Mouse (Mus musculus) liver, postnatal 0 days (tissue): Measurements from ENCODE around the gene Preb. TPM values are rescaled to one million over a fixed set of nuclear protein-coding genes. Genes with fewer than 3 reads are reported as not detected.

Experiments
- ATAC-seq: fragments of 200-750 bp; cut with Nextera tagmentation; 2 replicates; pipeline ENCODE4 v1.8.0; 2017; ENCODE audit warnings: mild to moderate bottlenecking, moderate library complexity
- DNase-seq: peaks from one replicate; pipeline ENCODE4 v3.0.0-alpha.2; 2016
- H3K27ac ChIP-seq: fragments of 300-500 bp; sonication (generic); 2 replicates; pipeline ENCODE4 v1.5.1; 2014; ENCODE audit warnings: antibody characterized with exemption, moderate library complexity, mild to moderate bottlenecking, low read depth
- H3K27me3 ChIP-seq: fragments of 300-500 bp; sonication (generic); 2 replicates; pipeline ENCODE4 v1.6.1; 2014; ENCODE audit warnings: low read length, control low read depth, mixed read lengths; ENCODE audit not compliant: insufficient read depth
- H3K36me3 ChIP-seq: fragments of 300-500 bp; sonication (generic); replicated peaks from 2 replicates; pipeline ENCODE4 v1.6.1; 2014; ENCODE audit warnings: mild to moderate bottlenecking, control low read depth, low read length, moderate library complexity, mixed read lengths; ENCODE audit not compliant: insufficient read depth
- H3K4me1 ChIP-seq: fragments of 300-500 bp; sonication (generic); 2 replicates; pipeline ENCODE4 v1.6.1; 2014; ENCODE audit warnings: antibody characterized with exemption, mild to moderate bottlenecking, control low read depth; ENCODE audit not compliant: insufficient read depth
- H3K4me2 ChIP-seq: fragments of 300-500 bp; sonication (generic); 2 replicates; pipeline ENCODE4 v1.6.1; 2014; ENCODE audit warnings: low read depth, mild to moderate bottlenecking, low read length, moderate library complexity, mixed read lengths
- H3K4me3 ChIP-seq: fragments of 300-500 bp; sonication (generic); 2 replicates; pipeline ENCODE4 v1.5.1; 2014; ENCODE audit warnings: low read depth, low read length
- H3K9ac ChIP-seq: fragments of 300-500 bp; sonication (generic); replicated peaks from 2 replicates; pipeline ENCODE4 v1.6.1; 2014; ENCODE audit warnings: mild to moderate bottlenecking, moderate library complexity
- H3K9me3 ChIP-seq: fragments of 300-500 bp; sonication (generic); 2 replicates; pipeline ENCODE4 v1.6.1; 2016; ENCODE audit warnings: mild to moderate bottlenecking, control low read depth, low read length, mixed read lengths
- CTCF ChIP-seq: sonication (generic); IDR thresholded peaks from 2 replicates; pipeline ENCODE4 v1.5.1; 2016; ENCODE audit warnings: antibody characterized with exemption, low read depth
- EP300 ChIP-seq: IDR thresholded peaks from 2 replicates; pipeline ENCODE4 v1.6.1; 2016; ENCODE audit warnings: antibody characterized with exemption, low read depth, mild to moderate bottlenecking
- WGBS: fragments of 180-500 bp; shearing (Covaris S2); extraction: QIAGEN DNeasy Blood & Tissue Kit; methylation state at CpG from one replicate; pipeline ENCODE4 v1.1.7; 2014; ENCODE audit not compliant: insufficient replicate concordance; 5-methylcytosine and 5-hydroxymethylcytosine counted together
- polyA plus RNA-seq: library from polyadenylated mRNA; unstranded; fragments of >200 nt; fragmentation: Nextera tagmentation; extraction: Ambion mirVana; gene quantifications from 2 replicates; pipeline ENCODE4 v1.2.1, GENCODE M21; 2015

Gene Preb
- polyA plus RNA-seq, 1 experiment from 2014 or later = 80.6 TPM

DNA sequence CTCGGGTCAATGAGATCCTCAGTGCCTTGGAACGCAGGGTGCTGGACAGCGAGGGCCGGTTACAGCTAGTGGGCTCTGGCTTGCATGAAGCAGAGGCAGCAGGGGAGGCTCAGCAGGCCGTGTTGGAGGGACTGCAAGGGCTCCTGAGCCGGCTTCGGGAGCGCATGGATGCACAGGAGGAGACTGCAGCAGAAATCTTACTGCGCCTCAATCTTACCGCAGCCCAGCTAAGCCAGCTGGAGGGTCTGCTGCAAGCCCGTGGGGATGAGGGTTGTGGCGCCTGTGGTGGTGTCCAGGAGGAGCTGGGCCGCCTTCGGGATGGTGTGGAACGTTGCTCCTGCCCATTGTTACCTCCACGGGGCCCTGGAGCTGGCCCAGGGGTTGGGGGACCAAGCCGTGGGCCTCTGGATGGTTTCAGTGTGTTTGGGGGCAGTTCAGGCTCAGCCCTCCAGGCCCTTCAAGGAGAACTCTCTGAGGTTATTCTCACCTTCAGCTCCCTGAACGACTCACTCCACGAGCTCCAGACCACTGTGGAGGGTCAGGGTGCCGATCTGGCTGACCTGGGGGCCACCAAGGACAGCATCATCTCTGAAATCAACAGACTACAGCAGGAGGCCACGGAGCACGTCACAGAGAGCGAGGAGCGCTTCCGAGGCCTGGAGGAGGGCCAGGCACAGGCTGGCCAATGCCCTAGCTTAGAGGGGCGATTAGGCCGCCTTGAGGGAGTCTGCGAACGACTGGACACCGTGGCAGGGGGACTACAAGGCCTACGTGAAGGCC, 42.1 kb downstream of the Preb start:
- no peak overlapping the region for H3K27ac ChIP-seq
- no peaks in the 10 kb centered on the region for H3K27me3 ChIP-seq
- H3K4me1 ChIP-seq = peaks cover 60% of the 10 kb centered on the region
- no peak for DNase-seq
- no peak overlapping the region for H3K4me3 ChIP-seq
- TF ChIP-seq EP300 (no peak), CTCF (no peak)
- no peak overlapping the region for H3K4me2 ChIP-seq
- H3K9ac ChIP-seq = no peak overlapping the region
- no peaks in the 10 kb centered on the region for H3K9me3 ChIP-seq
- ATAC-seq = no peak
- peaks cover 11% of the 10 kb centered on the region for H3K36me3 ChIP-seq
- 85% methylated on average over 31 of the region's 31 CpGs for WGBS

DNA sequence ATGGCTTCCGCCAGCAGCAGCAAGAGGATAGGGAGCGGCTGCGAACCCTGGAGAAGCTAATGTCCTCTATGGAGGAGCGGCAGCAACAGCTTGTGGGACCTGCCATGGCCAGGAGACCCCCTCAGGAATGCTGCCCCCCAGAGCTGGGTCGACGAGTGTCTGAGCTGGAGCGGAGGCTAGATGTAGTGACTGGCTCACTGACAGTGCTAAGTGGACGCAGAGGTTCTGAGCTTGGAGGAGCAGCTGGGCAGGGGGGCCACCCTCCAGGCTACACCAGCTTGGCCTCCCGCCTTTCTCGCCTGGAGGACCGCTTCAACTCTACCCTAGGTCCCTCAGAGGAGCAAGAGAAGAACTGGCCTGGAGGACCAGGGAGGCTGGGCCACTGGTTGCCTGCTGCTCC, 42.8 kb downstream of the Preb start:
- TF ChIP-seq EP300 (no peak), CTCF (no peak)
- DNase-seq (no peak), ATAC-seq (no peak)
- Histone ChIP-seq H3K9ac (no peak overlapping the region), H3K27ac (peak overlapping the region; percentile 68), H3K4me2 (no peak overlapping the region), H3K9me3 (no peaks in the 10 kb centered on the region), H3K27me3 (no peaks in the 10 kb centered on the region), H3K4me1 (peaks cover 61% of the 10 kb centered on the region), H3K36me3 (peaks cover 11% of the 10 kb centered on the region), H3K4me3 (no peak overlapping the region)
- 82% methylated on average over 11 of the region's 11 CpGs for WGBS

DNA sequence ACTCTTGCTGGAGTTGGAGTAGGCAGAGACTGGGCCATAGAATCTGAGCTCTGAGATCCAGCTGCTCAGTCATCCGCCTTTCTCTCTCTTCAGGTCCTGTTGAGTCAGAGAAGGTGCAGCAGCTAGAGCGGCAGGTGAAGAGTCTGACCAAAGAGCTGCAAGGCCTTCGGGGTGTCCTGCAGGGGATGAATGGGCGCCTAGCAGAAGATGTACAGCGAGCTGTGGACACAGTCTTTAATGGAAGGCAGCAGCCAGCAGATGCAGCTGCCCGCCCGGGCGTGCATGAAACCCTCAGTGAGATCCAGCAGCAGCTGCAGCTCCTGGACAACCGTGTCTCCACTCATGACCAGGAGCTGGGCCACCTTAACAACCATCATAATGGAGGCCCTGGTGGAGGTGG, 43.3 kb downstream of the Preb start:
- H3K9ac ChIP-seq = no peak overlapping the region
- DNase-seq = peak; percentile 14
- no peak overlapping the region for H3K4me2 ChIP-seq
- no peaks in the 10 kb centered on the region for H3K9me3 ChIP-seq
- peaks cover 62% of the 10 kb centered on the region for H3K4me1 ChIP-seq
- 88% methylated on average over 9 of the region's 9 CpGs for WGBS
- peak overlapping the region; percentile 68 for H3K27ac ChIP-seq
- H3K4me3 ChIP-seq = no peak overlapping the region
- TF ChIP-seq CTCF (no peak), EP300 (no peak)
- peaks cover 11% of the 10 kb centered on the region for H3K36me3 ChIP-seq
- no peaks in the 10 kb centered on the region for H3K27me3 ChIP-seq
- no peak for ATAC-seq

DNA sequence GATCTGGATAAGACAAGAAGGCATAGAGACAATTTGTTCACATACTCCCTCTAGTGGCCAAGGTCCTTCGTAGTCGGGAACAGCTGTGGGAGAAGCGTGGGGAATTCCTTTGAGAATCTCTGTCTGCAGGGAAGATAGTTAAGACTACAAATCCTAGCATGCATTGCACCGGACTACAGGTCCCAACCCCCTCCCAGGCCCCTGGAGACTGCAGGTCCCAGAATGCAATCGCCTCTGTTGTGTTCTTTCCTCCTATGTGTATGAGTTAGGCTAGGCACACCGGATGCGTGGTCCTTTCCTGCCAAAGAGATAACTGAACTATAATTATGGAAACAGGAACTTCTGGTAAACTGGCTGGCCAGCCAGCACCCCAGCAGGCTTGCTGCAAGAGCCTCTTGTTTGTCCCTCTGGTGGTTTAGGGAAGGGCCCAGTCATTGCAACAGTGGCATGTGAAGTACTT, 44.2 kb downstream of the Preb start:
- peak overlapping the region; percentile 83 for H3K27ac ChIP-seq
- no peaks in the 10 kb centered on the region for H3K9me3 ChIP-seq
- DNase-seq = peak; percentile 79
- peak; percentile 80 for ATAC-seq
- H3K27me3 ChIP-seq = no peaks in the 10 kb centered on the region
- TF ChIP-seq EP300 (peak; percentile 73), CTCF (peak; percentile 77)
- 0% methylated on average over 7 of the region's 7 CpGs for WGBS
- H3K4me3 ChIP-seq = peak overlapping the region; percentile 48; the same call in 1 of the 2 replicates
- H3K9ac ChIP-seq = no peak overlapping the region
- H3K4me1 ChIP-seq = peaks cover 63% of the 10 kb centered on the region
- peaks cover 11% of the 10 kb centered on the region for H3K36me3 ChIP-seq
- H3K4me2 ChIP-seq = peak overlapping the region; percentile 69

DNA sequence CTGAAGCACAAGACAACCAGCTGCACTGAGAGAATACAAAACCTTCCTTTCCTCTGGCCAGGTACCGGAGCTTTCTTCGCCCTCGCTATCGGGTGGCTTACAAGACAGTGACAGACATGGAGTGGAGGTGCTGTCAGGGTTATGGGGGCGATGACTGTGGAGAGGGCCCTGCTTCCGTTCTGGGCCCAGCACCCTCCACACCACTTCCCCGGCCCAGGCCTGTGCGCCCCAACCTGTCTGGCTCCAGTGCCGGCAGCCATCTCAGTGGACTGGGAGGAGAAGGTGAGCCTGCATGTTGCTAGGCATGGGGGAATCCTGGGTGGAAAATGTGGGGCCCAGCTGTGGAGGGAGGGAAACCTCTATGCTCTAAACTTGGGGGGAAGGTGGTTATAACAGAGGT, 44.7 kb downstream of the Preb start:
- Histone ChIP-seq H3K9me3 (no peaks in the 10 kb centered on the region), H3K36me3 (peaks cover 11% of the 10 kb centered on the region), H3K27ac (peak overlapping the region; percentile 83), H3K27me3 (no peaks in the 10 kb centered on the region), H3K4me3 (peak overlapping the region; percentile 48), H3K4me1 (peaks cover 63% of the 10 kb centered on the region), H3K9ac (peak overlapping the region; percentile 64), H3K4me2 (peak overlapping the region; percentile 69)
- ATAC-seq (peak; percentile 6; the same call in 1 of the 2 replicates), DNase-seq (no peak)
- WGBS = 26% methylated on average over 9 of the region's 9 CpGs
- TF ChIP-seq EP300 (no peak), CTCF (no peak)

DNA sequence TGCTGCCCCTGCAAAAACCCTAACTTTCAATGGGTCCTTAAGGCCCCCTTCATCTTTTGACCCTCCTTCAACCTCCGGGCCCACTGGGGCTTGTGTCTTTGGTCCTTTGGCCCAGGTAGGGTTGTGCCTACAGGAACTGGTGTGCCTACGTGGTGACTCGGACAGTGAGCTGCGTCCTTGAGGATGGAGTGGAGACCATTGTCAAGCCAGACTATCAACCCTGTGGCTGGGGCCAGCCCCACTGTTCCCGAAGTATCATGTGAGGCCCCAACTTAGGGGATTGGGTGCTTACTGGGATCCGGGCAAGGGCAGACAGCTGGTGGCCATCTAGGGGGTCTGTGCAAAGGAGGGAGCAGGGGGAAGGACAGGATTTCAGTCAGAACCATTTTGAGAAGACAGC, 45.3 kb downstream of the Preb start:
- H3K27me3 ChIP-seq = no peaks in the 10 kb centered on the region
- peaks cover 63% of the 10 kb centered on the region for H3K4me1 ChIP-seq
- peaks cover 10% of the 10 kb centered on the region; the same call in 1 of the 2 replicates for H3K36me3 ChIP-seq
- DNase-seq (peak; percentile 21), ATAC-seq (no peak)
- H3K4me2 ChIP-seq = peak overlapping the region; percentile 69
- no peaks in the 10 kb centered on the region for H3K9me3 ChIP-seq
- TF ChIP-seq CTCF (no peak), EP300 (no peak)
- peak overlapping the region; percentile 48 for H3K4me3 ChIP-seq
- peak overlapping the region; percentile 83 for H3K27ac ChIP-seq
- WGBS = 31% methylated on average over 6 of the region's 6 CpGs
- H3K9ac ChIP-seq = peak overlapping the region; percentile 64
